Mouse (Mus musculus): ENCODE results near the gene B230217C12Rik. TPM values are rescaled to one million over a fixed set of nuclear protein-coding genes. Genes with fewer than 3 reads are reported as not detected.
A peak's percentile ranks its signal among the peaks of the same experiment; 100 is the strongest.

The B230217C12Rik gene
- total and polyA plus RNA-seq, 2 experiments from 2014 or later: 30.0 to 32.3 TPM

- H3K4me2 ChIP-seq (ENCODE audit: low read depth, low read length): no peak overlapping the region
- DNase-seq (ENCODE audit: low spot score) (peak; percentile 45), ATAC-seq (no peak)
- no peaks in the 10 kb centered on the region for H3K9me3 ChIP-seq (ENCODE audit: low read length)
- peaks cover 65% of the 10 kb centered on the region for H3K4me1 ChIP-seq (ENCODE audit: insufficient read depth, low read length)
- no peak overlapping the region for H3K9ac ChIP-seq (replicated peaks; ENCODE audit: low read length)
- no peaks in the 10 kb centered on the region for H3K27me3 ChIP-seq (ENCODE audit: insufficient read depth, low read length)
- 37% methylated on average over 2 of the region's 2 CpGs for WGBS
- peak overlapping the region; percentile 52; the same call in 1 of the 2 replicates for H3K27ac ChIP-seq
- H3K36me3 ChIP-seq (ENCODE audit: insufficient read depth, low read length): peaks cover 8% of the 10 kb centered on the region; the same call in 1 of the 2 replicates
- no peak for TF ChIP-seq CTCF (IDR thresholded peaks at IDR 0.05; ENCODE audit: low read depth)
- H3K4me3 ChIP-seq (ENCODE audit: low read length): no peak overlapping the region
Observed at GRCm38 (mm10) chr11:97808093-97808492, 32.5 kb upstream of the B230217C12Rik start.

- peak; percentile 55 for DNase-seq (ENCODE audit: low spot score)
- no peak overlapping the region for H3K9ac ChIP-seq (replicated peaks; ENCODE audit: low read length)
- H3K36me3 ChIP-seq (ENCODE audit: insufficient read depth, low read length): peaks cover 8% of the 10 kb centered on the region; the same call in 1 of the 2 replicates
- WGBS: 28% methylated on average over 5 of the region's 5 CpGs
- peaks cover 71% of the 10 kb centered on the region for H3K4me1 ChIP-seq (ENCODE audit: insufficient read depth, low read length)
- H3K4me3 ChIP-seq (ENCODE audit: low read length): no peak overlapping the region
- ATAC-seq: no peak
- H3K27me3 ChIP-seq (ENCODE audit: insufficient read depth, low read length): no peaks in the 10 kb centered on the region
- H3K9me3 ChIP-seq (ENCODE audit: low read length): no peaks in the 10 kb centered on the region
- peak overlapping the region; percentile 52; the same call in 1 of the 2 replicates for H3K27ac ChIP-seq
- no peak for TF ChIP-seq CTCF (IDR thresholded peaks at IDR 0.05; ENCODE audit: low read depth)
- H3K4me2 ChIP-seq (ENCODE audit: low read depth, low read length): no peak overlapping the region
Observed at GRCm38 (mm10) chr11:97808621-97809234, 31.9 kb upstream of the B230217C12Rik start.

DNA sequence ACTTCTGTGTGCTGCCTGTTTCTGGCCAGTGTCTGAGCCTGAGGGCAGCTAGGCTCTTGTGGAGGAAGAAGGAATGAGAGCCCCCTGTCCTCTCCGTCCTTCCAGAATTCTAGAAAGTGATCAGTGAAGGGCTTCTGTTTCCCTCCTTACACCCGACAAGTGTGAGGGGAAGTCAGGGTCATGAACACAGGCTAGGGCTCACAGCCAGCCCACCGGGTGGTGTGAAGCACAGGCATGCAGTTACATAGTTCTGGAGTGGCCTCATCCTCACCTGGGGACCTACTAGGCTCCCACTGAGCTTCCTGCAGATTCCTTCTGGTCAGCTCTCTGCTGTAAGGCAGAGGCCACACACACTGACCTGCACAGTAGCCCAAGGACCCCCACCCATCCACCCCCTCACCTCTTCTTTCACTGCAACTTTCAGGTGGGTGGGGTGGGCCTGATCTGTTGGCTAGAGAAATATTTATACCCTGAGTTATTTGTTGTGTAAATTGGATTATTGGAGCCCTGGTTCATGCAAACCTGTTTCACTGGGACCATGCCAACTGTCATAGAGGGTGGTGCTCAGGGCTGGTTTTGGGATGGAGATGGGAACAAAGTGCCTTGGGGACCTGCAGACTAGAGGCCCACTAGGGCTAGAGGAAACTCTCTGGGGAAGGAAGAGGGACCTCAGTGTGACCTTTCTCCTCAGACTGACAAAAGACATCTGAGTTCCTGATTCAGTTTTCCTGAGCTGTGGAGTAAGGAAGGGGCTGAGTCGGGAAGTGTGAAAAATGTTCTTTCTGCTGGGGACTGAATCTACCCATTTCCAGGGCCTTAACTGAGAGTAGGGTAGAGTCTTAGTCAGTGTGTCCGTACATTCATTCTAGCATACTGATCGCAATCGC is 31.1 kb upstream of the B230217C12Rik start:
- WGBS: 64% methylated on average over 7 of the region's 7 CpGs
- Histone ChIP-seq H3K4me1 (ENCODE audit: insufficient read depth, low read length) (peaks cover 72% of the 10 kb centered on the region), H3K27ac (peak overlapping the region; percentile 52; the same call in 1 of the 2 replicates), H3K4me3 (ENCODE audit: low read length) (no peak overlapping the region), H3K9ac (replicated peaks; ENCODE audit: low read length) (no peak overlapping the region), H3K27me3 (ENCODE audit: insufficient read depth, low read length) (no peaks in the 10 kb centered on the region), H3K36me3 (ENCODE audit: insufficient read depth, low read length) (peaks cover 8% of the 10 kb centered on the region; the same call in 1 of the 2 replicates), H3K4me2 (ENCODE audit: low read depth, low read length) (no peak overlapping the region), H3K9me3 (ENCODE audit: low read length) (no peaks in the 10 kb centered on the region)
- ATAC-seq (no peak), DNase-seq (ENCODE audit: low spot score) (no peak)
- TF ChIP-seq CTCF (IDR thresholded peaks at IDR 0.05; ENCODE audit: low read depth): no peak

GRCm38 (mm10) chr11:97810356-97810755 is 30.2 kb upstream of the B230217C12Rik start:
- TF ChIP-seq CTCF (IDR thresholded peaks at IDR 0.05; ENCODE audit: low read depth): no peak
- ATAC-seq: no peak

GRCm38 (mm10) chr11:97810970-97811369 is 29.6 kb upstream of the B230217C12Rik start:
- WGBS: 19% methylated on average over 3 of the region's 3 CpGs
- no peak overlapping the region for H3K9ac ChIP-seq (replicated peaks; ENCODE audit: low read length)
- H3K36me3 ChIP-seq (ENCODE audit: insufficient read depth, low read length): peaks cover 14% of the 10 kb centered on the region; the same call in 1 of the 2 replicates
- no peak overlapping the region for H3K4me3 ChIP-seq (ENCODE audit: low read length)
- ATAC-seq: no peak
- peaks cover 58% of the 10 kb centered on the region for H3K4me1 ChIP-seq (ENCODE audit: insufficient read depth, low read length)
- DNase-seq (ENCODE audit: low spot score): no peak
- no peak overlapping the region for H3K4me2 ChIP-seq (ENCODE audit: low read depth, low read length)
- no peak for TF ChIP-seq CTCF (IDR thresholded peaks at IDR 0.05; ENCODE audit: low read depth)
- no peaks in the 10 kb centered on the region for H3K9me3 ChIP-seq (ENCODE audit: low read length)
- peak overlapping the region; percentile 86; the same call in 1 of the 2 replicates for H3K27ac ChIP-seq
- no peaks in the 10 kb centered on the region for H3K27me3 ChIP-seq (ENCODE audit: insufficient read depth, low read length)

More at GRCm38 (mm10) chr11:97810356-97810755, 30.2 kb upstream of the B230217C12Rik start:
- Histone ChIP-seq H3K9me3 (ENCODE audit: low read length) (no peaks in the 10 kb centered on the region), H3K27me3 (ENCODE audit: insufficient read depth, low read length) (no peaks in the 10 kb centered on the region), H3K27ac (no peak overlapping the region), H3K36me3 (ENCODE audit: insufficient read depth, low read length) (peaks cover 8% of the 10 kb centered on the region; the same call in 1 of the 2 replicates), H3K9ac (replicated peaks; ENCODE audit: low read length) (no peak overlapping the region), H3K4me3 (ENCODE audit: low read length) (no peak overlapping the region), H3K4me2 (ENCODE audit: low read depth, low read length) (no peak overlapping the region), H3K4me1 (ENCODE audit: insufficient read depth, low read length) (peaks cover 65% of the 10 kb centered on the region)
- no peak for DNase-seq (ENCODE audit: low spot score)
- 68% methylated on average over 7 of the region's 7 CpGs for WGBS

GRCm38 (mm10) chr11:97811569-97812362 is 28.8 kb upstream of the B230217C12Rik start:
- Histone ChIP-seq H3K4me2 (ENCODE audit: low read depth, low read length) (peak overlapping the region; percentile 39), H3K4me3 (ENCODE audit: low read length) (no peak overlapping the region), H3K27me3 (ENCODE audit: insufficient read depth, low read length) (no peaks in the 10 kb centered on the region), H3K36me3 (ENCODE audit: insufficient read depth, low read length) (peaks cover 20% of the 10 kb centered on the region; the same call in 1 of the 2 replicates), H3K27ac (peak overlapping the region; percentile 86), H3K9me3 (ENCODE audit: low read length) (no peaks in the 10 kb centered on the region), H3K4me1 (ENCODE audit: insufficient read depth, low read length) (peaks cover 50% of the 10 kb centered on the region), H3K9ac (replicated peaks; ENCODE audit: low read length) (0 out of 2 replicates have a peak overlapping the region, but pooled peaks have one; percentile 34)
- peak; percentile 30; the same call in 1 of the 2 replicates for ATAC-seq
- WGBS: 27% methylated on average over 12 of the region's 13 CpGs
- no peak for TF ChIP-seq CTCF (IDR thresholded peaks at IDR 0.05; ENCODE audit: low read depth)
- peak; percentile 32 for DNase-seq (ENCODE audit: low spot score)
